Mouse (Mus musculus) ES-Bruce4 (cell line): ENCODE data around the gene Filip1.

Experiments used
- CTCF ChIP-seq: IDR thresholded peaks from one replicate; pipeline ENCODE4 v1.8.1; 2011; ENCODE audit warnings: low read depth, low read length
- POLR2A ChIP-seq: IDR thresholded peaks from one replicate; pipeline ENCODE4 v1.8.1; 2011; ENCODE audit warnings: low read length; ENCODE audit not compliant: insufficient read depth

DNA sequence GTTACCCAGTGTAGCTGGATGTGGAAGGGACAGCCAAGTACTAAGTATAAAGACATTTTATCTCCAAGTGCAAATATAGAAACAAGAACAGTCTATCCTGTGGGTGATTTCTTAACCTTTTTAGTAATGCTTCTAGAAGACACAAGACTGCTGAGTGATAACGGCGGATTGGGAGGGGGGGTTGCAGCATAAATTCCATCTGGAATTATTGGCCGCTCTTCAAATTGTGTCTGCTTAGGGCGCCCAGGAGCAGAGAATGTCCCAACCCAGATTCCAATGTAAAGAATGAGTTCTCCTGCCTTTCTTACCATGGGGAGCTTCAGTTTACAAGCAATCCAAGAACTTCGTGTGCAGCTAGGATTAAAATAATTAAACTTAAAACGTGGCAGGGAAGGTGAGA is 39.9 kb downstream of the Filip1 start:
- TF ChIP-seq CTCF (no peak), POLR2A (no peak)
